Mouse (Mus musculus) heart, postnatal 0 days (tissue): ENCODE data around the gene Pcnx. TPM values are rescaled to one million over a fixed set of nuclear protein-coding genes. Genes with fewer than 3 reads are reported as not detected.

Source experiments
- ATAC-seq: fragments of 200-750 bp; cut with Nextera tagmentation; 2 replicates; pipeline ENCODE4 v1.8.0; 2017; ENCODE audit warnings: low read depth, moderate number of reproducible peaks, moderate library complexity; ENCODE audit not compliant: insufficient read depth
- DNase-seq: peaks from one replicate; pipeline ENCODE4 v3.0.0-alpha.2; 2016; ENCODE audit warnings: low spot score
- H3K27ac ChIP-seq: fragments of 300-500 bp; sonication (generic); 2 replicates; pipeline ENCODE4 v1.5.1; 2014; ENCODE audit warnings: low read depth, mild to moderate bottlenecking
- H3K27me3 ChIP-seq: fragments of 300-500 bp; sonication (generic); 2 replicates; pipeline ENCODE4 v1.6.1; 2014; ENCODE audit warnings: low read length, mixed read lengths; ENCODE audit not compliant: control insufficient read depth, insufficient read depth
- H3K36me3 ChIP-seq: fragments of 300-500 bp; sonication (generic); replicated peaks from 2 replicates; pipeline ENCODE4 v1.6.1; 2014; ENCODE audit warnings: low read length, mixed read lengths; ENCODE audit not compliant: control insufficient read depth, insufficient read depth
- H3K4me1 ChIP-seq: fragments of 300-500 bp; sonication (generic); 2 replicates; pipeline ENCODE4 v1.6.1; 2014; ENCODE audit warnings: antibody characterized with exemption; ENCODE audit not compliant: control insufficient read depth, insufficient read depth
- H3K4me2 ChIP-seq: fragments of 300-500 bp; sonication (generic); 2 replicates; pipeline ENCODE4 v1.6.1; 2014; ENCODE audit warnings: low read depth, mild to moderate bottlenecking, low read length, moderate library complexity
- H3K4me3 ChIP-seq: fragments of 300-500 bp; sonication (generic); 2 replicates; pipeline ENCODE4 v1.5.1; 2014; ENCODE audit warnings: low read depth, low read length
- H3K9ac ChIP-seq: fragments of 300-500 bp; sonication (generic); replicated peaks from 2 replicates; pipeline ENCODE4 v1.6.1; 2014; ENCODE audit warnings: low read depth, low read length, mixed read lengths
- H3K9me3 ChIP-seq: fragments of 300-500 bp; sonication (generic); replicated peaks from 2 replicates; pipeline ENCODE4 v1.6.1; 2016; ENCODE audit warnings: low read length; ENCODE audit not compliant: control insufficient read depth
- CTCF ChIP-seq: IDR thresholded peaks from 2 replicates; pipeline ENCODE4 v1.5.1; 2016; ENCODE audit warnings: antibody characterized with exemption, control low read depth, low read depth
- EP300 ChIP-seq: IDR thresholded peaks from 2 replicates; pipeline ENCODE4 v1.6.1; 2016; ENCODE audit warnings: antibody characterized with exemption, low read depth
- WGBS: fragments of 180-500 bp; shearing (Covaris S2); extraction: QIAGEN DNeasy Blood & Tissue Kit; methylation state at CpG from one replicate; pipeline ENCODE4 v1.1.7; 2014; 5-methylcytosine and 5-hydroxymethylcytosine counted together
- polyA plus RNA-seq: library from polyadenylated mRNA; unstranded; fragments of >200 nt; fragmentation: Nextera tagmentation; extraction: Ambion mirVana; gene quantifications from 2 replicates; pipeline ENCODE4 v1.2.1, GENCODE M21; 2015
- total RNA-seq: library from RNA; depleted of rRNA; stranded (reverse); fragments of >200 nt; gene quantifications from 2 replicates; pipeline ENCODE4 v1.2.3, GENCODE M21; 2014; ENCODE audit warnings: low replicate concordance; rRNA removed

Gene Pcnx
- 34.9 and 37.4 TPM in 2 replicates for total RNA-seq
- 7.1 and 9.3 TPM in 2 replicates for polyA plus RNA-seq

DNA sequence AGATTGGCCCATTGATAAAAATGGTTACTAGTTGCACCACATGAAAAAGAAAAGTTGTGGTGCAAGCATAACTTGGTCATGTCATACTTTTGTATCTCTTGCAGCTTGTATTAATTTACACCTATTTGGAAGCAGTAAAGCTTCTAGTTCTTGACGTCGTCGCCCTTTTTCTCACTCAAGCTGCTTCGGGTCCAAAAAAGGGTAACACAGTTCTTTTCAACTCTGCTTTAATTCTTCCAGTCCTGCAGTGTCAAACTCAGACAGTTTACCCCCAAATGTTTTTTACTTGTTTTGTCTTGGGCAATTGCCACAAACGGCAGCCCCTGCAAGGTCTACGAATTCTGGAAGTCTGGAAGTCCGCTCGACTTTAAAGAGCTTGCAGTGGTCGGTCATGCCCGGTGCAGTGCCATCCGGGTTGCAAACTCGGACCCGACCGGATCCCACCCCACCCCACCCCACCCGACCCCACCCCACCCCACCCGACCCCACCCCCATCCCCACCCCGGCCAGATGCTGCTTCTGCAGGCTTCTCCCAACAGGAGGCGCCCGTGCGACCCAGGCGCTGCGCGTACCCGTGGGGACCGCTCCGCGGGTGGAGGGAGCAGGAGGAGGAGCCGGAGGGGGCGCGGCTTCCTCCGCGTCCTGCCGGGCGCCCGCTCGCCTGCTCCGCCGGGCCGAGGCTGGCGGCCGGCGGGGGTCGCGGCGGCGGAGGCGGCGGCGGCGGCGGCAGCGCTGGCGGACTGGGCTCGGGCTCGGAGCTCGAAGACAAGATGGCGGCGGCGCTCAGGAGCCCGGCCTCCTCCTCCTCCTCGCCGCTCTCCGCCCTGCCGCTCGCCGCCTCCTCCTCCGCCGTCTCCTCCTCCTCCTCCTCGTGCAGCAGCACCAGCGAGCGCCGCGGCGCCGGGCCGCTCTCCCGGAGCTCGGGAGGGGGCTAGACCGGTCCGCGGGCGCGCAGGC lies at the start of gene Pcnx:
Gene Pcnx, plus strand, starts transcription at position 673 of the 957 bp plus-strand sequence.
- Histone ChIP-seq H3K4me2 (peak within 1 kb of the TSS; percentile 76), H3K4me1 (peaks cover 29% of the 10 kb centered on the region), H3K9ac (peak within 1 kb of the TSS; percentile 99), H3K4me3 (peak within 1 kb of the TSS; percentile 99), H3K27ac (peak within 1 kb of the TSS; percentile 96), H3K27me3 (no peaks in the 10 kb centered on the region), H3K9me3 (no peaks in the 10 kb centered on the region), H3K36me3 (no peaks in the 10 kb centered on the region)
- WGBS = 7% methylated on average over 25 of the region's 83 CpGs
- DNase-seq = peak; percentile 88
- ATAC-seq = peak; percentile 72
- TF ChIP-seq EP300 (no peak), CTCF (peak; percentile 70)

DNA sequence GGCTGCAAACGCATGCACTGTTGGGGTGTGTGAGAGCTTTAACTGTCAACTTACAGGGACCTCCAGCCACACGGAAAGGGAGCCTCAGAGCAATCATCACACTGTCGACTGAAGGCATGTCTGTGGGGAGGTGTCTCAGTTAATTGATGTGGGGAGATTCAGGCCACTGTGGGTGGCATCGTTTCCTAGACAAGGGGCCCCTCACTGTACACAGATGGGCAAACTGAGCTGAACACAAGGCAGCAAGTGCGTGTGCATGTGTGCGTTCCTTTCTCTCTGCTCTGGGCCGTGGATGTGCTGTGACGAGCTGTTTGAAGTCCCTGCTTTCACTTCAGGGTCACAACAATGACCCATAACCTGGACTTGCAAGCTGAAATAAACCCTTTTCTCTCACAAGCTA lies 49.4 kb upstream of the Pcnx start:
- Histone ChIP-seq H3K4me2 (no peak overlapping the region), H3K27ac (no peak overlapping the region), H3K9me3 (no peaks in the 10 kb centered on the region), H3K4me1 (peaks cover 16% of the 10 kb centered on the region; the same call in 1 of the 2 replicates), H3K27me3 (no peaks in the 10 kb centered on the region), H3K4me3 (no peak overlapping the region), H3K9ac (no peak overlapping the region), H3K36me3 (no peaks in the 10 kb centered on the region)
- 54% methylated on average over 8 of the region's 8 CpGs for WGBS
- TF ChIP-seq CTCF = no peak
- ATAC-seq (no peak), DNase-seq (no peak)

GRCm38 (mm10) chr12:81814742-81815141 lies 45.1 kb upstream of the Pcnx start:
- H3K4me1 ChIP-seq = no peaks in the 10 kb centered on the region
- H3K9me3 ChIP-seq = no peaks in the 10 kb centered on the region
- H3K4me2 ChIP-seq = no peak overlapping the region
- no peak overlapping the region for H3K9ac ChIP-seq
- H3K36me3 ChIP-seq = no peaks in the 10 kb centered on the region
- no peak for TF ChIP-seq CTCF
- TF ChIP-seq EP300 = no peak
- H3K27ac ChIP-seq = no peak overlapping the region
- WGBS = 84% methylated on average over 5 of the region's 5 CpGs
- DNase-seq (no peak), ATAC-seq (no peak)
- no peak overlapping the region for H3K4me3 ChIP-seq
- no peaks in the 10 kb centered on the region for H3K27me3 ChIP-seq

- DNase-seq (peak; percentile 71), ATAC-seq (peak; percentile 77)
- Histone ChIP-seq H3K4me1 (no peaks in the 10 kb centered on the region), H3K27ac (peak overlapping the region; percentile 81), H3K36me3 (no peaks in the 10 kb centered on the region), H3K4me3 (0 out of 2 replicates have a peak overlapping the region, but pooled peaks have one; percentile 9), H3K27me3 (no peaks in the 10 kb centered on the region), H3K9ac (no peak overlapping the region), H3K9me3 (no peaks in the 10 kb centered on the region), H3K4me2 (peak overlapping the region; percentile 44)
- peak; percentile 63; the same call in 1 of the 2 replicates for TF ChIP-seq EP300
- TF ChIP-seq CTCF = no peak
- WGBS = 27% methylated on average over 10 of the region's 10 CpGs
Observed at GRCm38 (mm10) chr12:81816330-81817125, 43.3 kb upstream of the Pcnx start.

- Histone ChIP-seq H3K27me3 (no peaks in the 10 kb centered on the region), H3K27ac (peak overlapping the region; percentile 16; the same call in 1 of the 2 replicates), H3K4me2 (peak overlapping the region; percentile 44), H3K4me1 (no peaks in the 10 kb centered on the region), H3K9me3 (no peaks in the 10 kb centered on the region), H3K36me3 (no peaks in the 10 kb centered on the region), H3K4me3 (0 out of 2 replicates have a peak overlapping the region, but pooled peaks have one; percentile 9), H3K9ac (no peak overlapping the region)
- TF ChIP-seq EP300 = no peak
- TF ChIP-seq CTCF = no peak
- ATAC-seq = peak; percentile 65
- DNase-seq = peak; percentile 30
- 49% methylated on average over 6 of the region's 6 CpGs for WGBS
Observed at GRCm38 (mm10) chr12:81817126-81817505, 42.7 kb upstream of the Pcnx start.
